Mouse (Mus musculus) bone marrow macrophage, adult 2 months (primary cell): ENCODE data around the gene Sds. TPM values are rescaled to one million over a fixed set of nuclear protein-coding genes. Genes with fewer than 3 reads are reported as not detected.

Experiments used
- H3K27ac ChIP-seq: 2 replicates; pipeline ENCODE4 v1.5.1; 2012; ENCODE audit warnings: low read depth, low read length; ENCODE audit not compliant: insufficient read depth
- H3K4me1 ChIP-seq: 2 replicates; pipeline ENCODE4 v1.6.1; 2012; ENCODE audit warnings: low read length; ENCODE audit not compliant: control insufficient read depth, insufficient read depth
- H3K4me3 ChIP-seq: 2 replicates; pipeline ENCODE4 v1.5.1; 2012; ENCODE audit warnings: mild to moderate bottlenecking, low read length, moderate library complexity; ENCODE audit not compliant: insufficient read depth
- CTCF ChIP-seq: IDR thresholded peaks from 2 replicates; pipeline ENCODE4 v1.5.1; 2012; ENCODE audit warnings: low read depth, mild to moderate bottlenecking, low read length, moderate library complexity
- POLR2A ChIP-seq: IDR thresholded peaks from 2 replicates; pipeline ENCODE4 v1.6.1; 2012; ENCODE audit warnings: mild to moderate bottlenecking, low read depth, low read length, borderline replicate concordance
- polyA plus RNA-seq: library from polyadenylated mRNA; stranded (reverse); fragments of >200 nt; gene quantifications from 2 replicates; pipeline ENCODE4 v1.2.4, GENCODE M21; 2012; ENCODE audit not compliant: missing spikeins, insufficient read depth, insufficient read length

Sds gene
- polyA plus RNA-seq, 1 experiment, result not detected

GRCm38 (mm10) chr5:120531631-120532030 is 55.3 kb downstream of the Sds start:
- H3K27ac ChIP-seq, result no peak overlapping the region
- no peak overlapping the region for H3K4me3 ChIP-seq
- H3K4me1 ChIP-seq, result peaks cover 12% of the 10 kb centered on the region
- TF ChIP-seq CTCF (no peak), POLR2A (no peak)

Other genes starting within 250 kb of the Sds start
- not detected in 2 replicates for gene Lhx5, start 44.8 kb upstream of the Sds start, polyA plus RNA-seq
- not detected in 2 replicates for gene Sdsl, start 3.7 kb upstream of the Sds start, polyA plus RNA-seq
- gene Plbd2, start 27.1 kb downstream of the Sds start, polyA plus RNA-seq, result 46.8 and 55.1 TPM in 2 replicates
- 73.1 and 79.4 TPM in 2 replicates for gene Slc8b1, start 34.6 kb downstream of the Sds start, polyA plus RNA-seq
- 104 and 121 TPM in 2 replicates for gene Tpcn1, start 112.1 kb downstream of the Sds start, polyA plus RNA-seq
- 1.2 TPM in 1 of 2 replicates, not detected in the other for gene Iqcd, start 112.5 kb downstream of the Sds start, polyA plus RNA-seq
- 3.8 and 4.0 TPM in 2 replicates for gene Rita1, start 136.1 kb downstream of the Sds start, polyA plus RNA-seq
- 20.3 and 20.4 TPM in 2 replicates for gene Ddx54, start 136.2 kb downstream of the Sds start, polyA plus RNA-seq
- not detected in 2 replicates for gene Cfap73, start 157.7 kb downstream of the Sds start, polyA plus RNA-seq
- 0.65 TPM in 1 of 2 replicates, not detected in the other for gene Rasal1, start 172.3 kb downstream of the Sds start, polyA plus RNA-seq
- not detected in 2 replicates for gene Dtx1, start 235.4 kb downstream of the Sds start, polyA plus RNA-seq